Mouse (Mus musculus): Measurements from ENCODE around the gene Smim13.

GRCm38 (mm10) chr13:41238035-41238804 lies 11.4 kb upstream of the Smim13 start:
- no peak for TF ChIP-seq POLR2A (IDR thresholded peaks at IDR 0.05; ENCODE audit: borderline replicate concordance, insufficient read depth, low read length)
- no peak for TF ChIP-seq CTCF (IDR thresholded peaks at IDR 0.05; ENCODE audit: borderline replicate concordance, insufficient read depth, low read depth, low read length)

Measured in cerebellum, adult 2 months (tissue).